Mouse (Mus musculus): ENCODE measurements around the gene Orm2.

DNA sequence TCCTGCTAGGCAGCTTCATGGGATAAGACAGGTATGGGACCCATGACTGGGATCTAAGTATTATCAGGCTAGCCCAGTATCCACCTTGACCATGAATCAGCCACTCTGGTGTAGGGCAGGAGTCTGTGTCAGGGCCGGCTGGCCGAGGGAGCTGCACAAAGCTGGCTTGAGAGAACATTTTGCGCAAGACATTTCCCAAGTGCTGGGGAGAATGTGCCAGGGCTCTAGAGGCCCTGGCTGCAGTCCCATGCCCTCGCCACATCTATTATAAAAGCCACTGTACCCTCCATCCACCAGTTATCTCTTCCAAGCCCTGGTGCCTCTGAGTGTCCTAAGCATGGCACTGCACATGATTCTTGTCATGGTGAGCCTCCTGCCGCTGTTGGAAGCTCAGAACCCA is at the start of gene Orm2:
- TF ChIP-seq CTCF (IDR thresholded peaks at IDR 0.05; ENCODE audit: low read depth) (no peak), EP300 (optimal IDR thresholded peaks at IDR 0.05) (no peak)

All from stomach, postnatal 0 days (tissue).